In the genomic region with DNA sequence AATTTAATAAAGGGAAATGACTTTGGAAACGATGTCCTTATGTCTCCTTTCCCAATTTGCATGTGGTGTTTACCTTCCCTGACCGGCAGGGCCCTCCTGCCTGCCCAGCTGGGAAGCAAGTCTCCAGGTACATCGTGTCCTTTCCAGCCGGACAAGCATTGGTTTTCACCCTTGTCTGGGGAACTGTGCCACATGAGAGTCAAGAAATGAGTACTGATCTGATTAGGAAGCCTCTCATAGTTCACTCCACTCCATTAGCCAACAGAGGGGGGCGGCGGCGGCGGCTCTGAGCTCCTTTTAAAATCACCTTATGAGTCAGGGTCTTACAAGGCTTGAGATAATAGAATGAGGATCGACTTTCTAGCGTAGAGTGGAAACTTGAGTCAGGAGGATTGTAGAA, we compare ENCODE assay signal across 8 mouse cellular contexts. TPM values are rescaled to one million over a fixed set of nuclear protein-coding genes. Genes with fewer than 3 reads are reported as not detected.
DNase-seq lines count a peak whose midpoint lies in the region; ATAC-seq and TF ChIP-seq lines count a peak whose summit lies in the region.
"Had no signal": no experiment of that assay in that cellular context is flagged by ENCODE, and none has a peak within 500 bp of the region (broad histone marks: within the 10 kb centered on the region; RNA-seq: fewer than 3 reads in every experiment).

No protein-coding gene starts in this region.

- intact Hi-C loops in left cerebral cortex, postnatal 4 days (cut with DNase I): no loop called here

- H3K27me3 ChIP-seq in heart, postnatal 0 days (ENCODE audit: control insufficient read depth, insufficient read depth, low read length): no peaks in the 10 kb centered on the region
- no peaks in the 10 kb centered on the region for H3K27me3 ChIP-seq in liver, postnatal 0 days (ENCODE audit: insufficient read depth, low read length)

- H3K27ac ChIP-seq in heart, postnatal 0 days (ENCODE audit: low read depth): peak overlapping the region; percentile 82
- H3K27ac ChIP-seq in liver, postnatal 0 days (ENCODE audit: low read depth): peak overlapping the region; percentile 75

- 0 out of 2 replicates have a peak, but pooled peaks have one; percentile 1 for TF ChIP-seq CTCF in heart, postnatal 0 days (IDR thresholded peaks at IDR 0.05; ENCODE audit: low read depth)
- TF ChIP-seq CTCF in liver, postnatal 0 days (IDR thresholded peaks at IDR 0.05; ENCODE audit: low read depth): no peak

- 42% methylated on average over 10 of the region's 10 CpGs for WGBS in heart, postnatal 0 days
- WGBS in liver, postnatal 0 days (ENCODE audit: insufficient replicate concordance): 62% methylated on average over 10 of the region's 10 CpGs

- no peaks in the 10 kb centered on the region for H3K9me3 ChIP-seq in heart, postnatal 0 days (replicated peaks; ENCODE audit: control insufficient read depth, low read length)
- H3K9me3 ChIP-seq in liver, postnatal 0 days (ENCODE audit: low read length): no peaks in the 10 kb centered on the region

- TF ChIP-seq EP300 in heart, postnatal 0 days (IDR thresholded peaks at IDR 0.05; ENCODE audit: low read depth): no peak
- no peak for TF ChIP-seq EP300 in liver, postnatal 0 days (IDR thresholded peaks at IDR 0.05; ENCODE audit: low read depth)

- ATAC-seq in heart, postnatal 0 days (ENCODE audit: insufficient read depth, low read depth): no peak
- peak; percentile 15; the same call in 1 of the 2 replicates for ATAC-seq in liver, postnatal 0 days

- H3K4me3 ChIP-seq in heart, postnatal 0 days (ENCODE audit: low read depth, low read length): peak overlapping the region; percentile 81
- H3K4me3 ChIP-seq in liver, postnatal 0 days (ENCODE audit: low read depth, low read length): peak overlapping the region; percentile 77

- peak overlapping the region; percentile 96 for H3K4me2 ChIP-seq in heart, postnatal 0 days (ENCODE audit: low read depth, low read length)
- H3K4me2 ChIP-seq in liver, postnatal 0 days (ENCODE audit: low read depth, low read length): peak overlapping the region; percentile 93

- peak; percentile 29 for DNase-seq in thymus, postnatal 4 days
- DNase-seq in thymus, postnatal 25 days: no peak
- no peak for DNase-seq in heart, postnatal 0 days (ENCODE audit: low spot score)
- no peak for DNase-seq in liver, postnatal 0 days
- peak; percentile 37 for DNase-seq in testis, postnatal 14 days (ENCODE audit: low spot score)
- no peak for DNase-seq in ovary, postnatal 14 days (ENCODE audit: low spot score)
- no peak for DNase-seq in left cerebral cortex, postnatal 4 days

- H3K9ac ChIP-seq in heart, postnatal 0 days (replicated peaks; ENCODE audit: low read depth, low read length): peak overlapping the region; percentile 78
- H3K9ac ChIP-seq in liver, postnatal 0 days (replicated peaks): peak overlapping the region; percentile 40; the same call in 1 of the 2 replicates

- peaks cover 52% of the 10 kb centered on the region for H3K36me3 ChIP-seq in heart, postnatal 0 days (replicated peaks; ENCODE audit: control insufficient read depth, insufficient read depth, low read length)
- H3K36me3 ChIP-seq in liver, postnatal 0 days (replicated peaks; ENCODE audit: insufficient read depth, low read length): peaks cover 48% of the 10 kb centered on the region

- H3K4me1 ChIP-seq in heart, postnatal 0 days (ENCODE audit: control insufficient read depth, insufficient read depth): peaks cover 5% of the 10 kb centered on the region; the same call in 1 of the 2 replicates
- H3K4me1 ChIP-seq in liver, postnatal 0 days (ENCODE audit: insufficient read depth): peaks cover 25% of the 10 kb centered on the region

RNA-seq across cellular contexts. Expression of gene Tnks1bp1, which starts 0.7 kb away (rescaled TPM):
- 40.5 and 69.5 TPM in 2 replicates for total RNA-seq in heart, postnatal 0 days (2014; rRNA removed; ENCODE audit: low replicate concordance)
- 15.4 and 17.7 TPM in 2 replicates for polyA plus RNA-seq in heart, postnatal 0 days (2015; fragmentation: Nextera tagmentation; extraction: Ambion mirVana)
- 6.0 and 6.5 TPM in 2 replicates for polyA plus RNA-seq in liver, postnatal 0 days (2015; fragmentation: Nextera tagmentation; extraction: Ambion mirVana)
- total RNA-seq in left cerebral cortex, postnatal 4 days (2021): 10 to 100 TPM; 80.1 to 91.9 TPM

RNA-seq across cellular contexts. Expression of gene P2rx3, which starts 9.8 kb away (rescaled TPM):
- not detected in 2 replicates for total RNA-seq in heart, postnatal 0 days (2014; rRNA removed; ENCODE audit: low replicate concordance)
- 0.21 and 0.23 TPM in 2 replicates for polyA plus RNA-seq in heart, postnatal 0 days (2015; fragmentation: Nextera tagmentation; extraction: Ambion mirVana)
- 0.56 and 0.57 TPM in 2 replicates for polyA plus RNA-seq in liver, postnatal 0 days (2015; fragmentation: Nextera tagmentation; extraction: Ambion mirVana)
- total RNA-seq in left cerebral cortex, postnatal 4 days (2021): 1 to 10 TPM; 1.0 to 1.4 TPM
- total RNA-seq: common myeloid progenitor, adult 5-6 weeks had no signal

RNA-seq across cellular contexts. Expression of gene Ssrp1, which starts 10.0 kb away (rescaled TPM):
- total RNA-seq in heart, postnatal 0 days (2014; rRNA removed; ENCODE audit: low replicate concordance): 106 and 115 TPM in 2 replicates
- polyA plus RNA-seq in heart, postnatal 0 days (2015; fragmentation: Nextera tagmentation; extraction: Ambion mirVana): 60.3 and 63.7 TPM in 2 replicates
- 69.8 and 80.8 TPM in 2 replicates for polyA plus RNA-seq in liver, postnatal 0 days (2015; fragmentation: Nextera tagmentation; extraction: Ambion mirVana)
- total RNA-seq in left cerebral cortex, postnatal 4 days (2021): 100 to 1,000 TPM; 146 to 154 TPM

RNA-seq across cellular contexts. Expression of gene Prg3, which starts 59.1 kb away (rescaled TPM):
- total RNA-seq in heart, postnatal 0 days (2014; rRNA removed; ENCODE audit: low replicate concordance): not detected in 2 replicates
- polyA plus RNA-seq in heart, postnatal 0 days (2015; fragmentation: Nextera tagmentation; extraction: Ambion mirVana): not detected in 2 replicates
- 4.0 and 5.1 TPM in 2 replicates for polyA plus RNA-seq in liver, postnatal 0 days (2015; fragmentation: Nextera tagmentation; extraction: Ambion mirVana)
- not detected for total RNA-seq in left cerebral cortex, postnatal 4 days (2021)

Comparison
In these comparisons a context has a peak if more than half of its experiments do, and no peak if none do; other contexts are left out.
1. DNase-seq: peak in thymus, postnatal 4 days (single experiment) and testis, postnatal 14 days (single experiment); none in thymus, postnatal 25 days (single experiment), heart, postnatal 0 days (single experiment), liver, postnatal 0 days (single experiment), ovary, postnatal 14 days (single experiment) and left cerebral cortex, postnatal 4 days (single experiment).